Mouse (Mus musculus) lung, postnatal 0 days (tissue): Measurements from ENCODE around the gene Themis2.

Experiments
- CTCF ChIP-seq: IDR thresholded peaks from 2 replicates; pipeline ENCODE4 v1.5.1; 2016; ENCODE audit warnings: antibody characterized with exemption, mild to moderate bottlenecking
- EP300 ChIP-seq: IDR thresholded peaks from 2 replicates; pipeline ENCODE4 v1.6.1; 2016; ENCODE audit warnings: antibody characterized with exemption, mild to moderate bottlenecking, control low read depth

- TF ChIP-seq CTCF (no peak), EP300 (no peak)
Observed at GRCm38 (mm10) chr4:132757633-132758351, 38.4 kb downstream of the Themis2 start.
